Mouse (Mus musculus): ENCODE measurements around the gene Cldn5.

Cldn5 gene

GRCm38 (mm10) chr16:18785485-18785884, 8.8 kb downstream of the Cldn5 start:
- no peak for DNase-seq (ENCODE audit: low read depth, low spot score)

- no peak for DNase-seq (ENCODE audit: low read depth, low spot score)
Measured at GRCm38 (mm10) chr16:18786652-18787051, 10.0 kb downstream of the Cldn5 start.

GRCm38 (mm10) chr16:18788627-18789406, 12.2 kb downstream of the Cldn5 start:
- no peak for DNase-seq (ENCODE audit: low read depth, low spot score)

GRCm38 (mm10) chr16:18795223-18795899, 18.7 kb downstream of the Cldn5 start:
- no peak for DNase-seq (ENCODE audit: low read depth, low spot score)

GRCm38 (mm10) chr16:18796645-18797044, 20.0 kb downstream of the Cldn5 start:
- no peak for DNase-seq (ENCODE audit: low read depth, low spot score)

- no peak for DNase-seq (ENCODE audit: low read depth, low spot score)
Measured at GRCm38 (mm10) chr16:18798151-18798550, 21.5 kb downstream of the Cldn5 start.

- no peak for DNase-seq (ENCODE audit: low read depth, low spot score)
Measured at GRCm38 (mm10) chr16:18798841-18799240, 22.2 kb downstream of the Cldn5 start.

- DNase-seq (ENCODE audit: low read depth, low spot score) = no peak
Measured at GRCm38 (mm10) chr16:18805746-18806145, 29.1 kb downstream of the Cldn5 start.

- DNase-seq (ENCODE audit: low read depth, low spot score) = no peak
Measured at GRCm38 (mm10) chr16:18809001-18809400, 32.4 kb downstream of the Cldn5 start.

- DNase-seq (ENCODE audit: low read depth, low spot score) = no peak
Measured at GRCm38 (mm10) chr16:18811032-18811431, 34.4 kb downstream of the Cldn5 start.

- peak; percentile 92 for DNase-seq (ENCODE audit: low read depth, low spot score)
Measured at GRCm38 (mm10) chr16:18811468-18812384, 35.1 kb downstream of the Cldn5 start, which contains the start of the genes Ufd1 and Cdc45. TSS of gene Ufd1 (plus strand) at chr16:18811779. TSS of gene Cdc45 (minus strand) at chr16:18811987.

- no peak for DNase-seq (ENCODE audit: low read depth, low spot score)
Measured at GRCm38 (mm10) chr16:18812385-18812910, 35.8 kb downstream of the Cldn5 start.

- no peak for DNase-seq (ENCODE audit: low read depth, low spot score)
Measured at GRCm38 (mm10) chr16:18822356-18822755, 45.7 kb downstream of the Cldn5 start.

GRCm38 (mm10) chr16:18822925-18823324, 46.3 kb downstream of the Cldn5 start:
- no peak for DNase-seq (ENCODE audit: low read depth, low spot score)
